Mouse (Mus musculus) cerebellum, adult 2 months (tissue): ENCODE data around the gene Irgq.

ENCODE experiments used
- CTCF ChIP-seq: fragments of 200-500 bp; IDR thresholded peaks from 2 replicates; pipeline ENCODE4 v1.5.1; 2011; ENCODE audit warnings: low read depth, mild to moderate bottlenecking, control low read depth, low read length, moderate library complexity, borderline replicate concordance; ENCODE audit not compliant: insufficient read depth
- POLR2A ChIP-seq: fragments of 200-500 bp; IDR thresholded peaks from 2 replicates; pipeline ENCODE4 v1.6.1; 2011; ENCODE audit warnings: low read length, control low read depth, borderline replicate concordance; ENCODE audit not compliant: insufficient read depth

- no peak for TF ChIP-seq POLR2A
- TF ChIP-seq CTCF, result no peak
Measured at GRCm38 (mm10) chr7:24523723-24524122, 6.8 kb upstream of the Irgq start.
